ENCODE assay signal across 24 mouse cellular contexts in the genomic region with DNA sequence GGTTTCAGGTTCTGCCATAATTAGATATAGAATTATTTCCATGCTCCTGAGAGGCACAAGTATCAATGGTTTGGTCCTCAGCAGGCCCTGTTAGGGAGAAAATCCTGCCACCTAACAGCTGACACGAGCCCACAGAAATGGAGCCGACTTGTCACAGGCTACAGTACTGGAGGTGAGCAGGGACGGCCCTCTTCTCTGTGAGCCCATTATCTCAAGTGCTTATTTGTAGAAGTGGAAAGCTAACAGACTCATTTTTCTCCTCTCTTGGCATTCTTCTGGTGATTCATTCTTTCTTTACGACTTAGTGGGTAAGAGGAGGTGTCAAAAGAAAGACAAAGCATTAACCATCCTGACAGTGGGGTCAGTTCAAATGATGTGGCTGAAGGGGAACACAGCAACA.
"Had no signal": no experiment of that assay in that cellular context is flagged by ENCODE, and none has a peak within 500 bp of the region (broad histone marks: within the 10 kb centered on the region; RNA-seq: fewer than 3 reads in every experiment).

No protein-coding gene starts in this region.

- DNase-seq: forebrain, postnatal 0 days; gastrocnemius, postnatal 14 days; gastrocnemius, postnatal 36 days; heart, adult 11 months; heart, postnatal 10 days; heart, postnatal 36 days; kidney, adult 11 months; kidney, adult 2 months; kidney, adult 9 months; kidney, postnatal 14 days; kidney, postnatal 36 days; layer of hippocampus, adult 9-11 months; layer of hippocampus, postnatal 36 days; left cerebral cortex, postnatal 4 days had no signal

- H3K4me3 ChIP-seq: heart, embryonic 10.5 days; heart, embryonic 12.5 days; hindbrain, embryonic 13.5 days; hindbrain, embryonic 15.5 days; kidney, embryonic 15.5 days; limb, embryonic 13.5 days; limb, embryonic 15.5 days had no signal

- ATAC-seq: forebrain, postnatal 0 days; hindbrain, postnatal 0 days; intestine, embryonic 16.5 days had no signal

- H3K9ac ChIP-seq: forebrain, postnatal 0 days; heart, embryonic 12.5 days; hindbrain, embryonic 13.5 days; hindbrain, embryonic 15.5 days; kidney, embryonic 15.5 days; limb, embryonic 13.5 days; limb, embryonic 15.5 days had no signal

- H3K27me3 ChIP-seq: heart, embryonic 12.5 days; hindbrain, embryonic 13.5 days; hindbrain, embryonic 15.5 days; kidney, embryonic 15.5 days; limb, embryonic 13.5 days; limb, embryonic 15.5 days had no signal

- H3K4me1 ChIP-seq: hindbrain, embryonic 15.5 days; limb, embryonic 15.5 days had no signal

- H3K27ac ChIP-seq: heart, embryonic 10.5 days; hindbrain, embryonic 13.5 days; hindbrain, embryonic 15.5 days; hindbrain, postnatal 0 days; kidney, embryonic 15.5 days; kidney, postnatal 0 days; limb, embryonic 13.5 days; limb, embryonic 15.5 days had no signal

- H3K4me2 ChIP-seq: heart, embryonic 12.5 days; hindbrain, embryonic 13.5 days; hindbrain, embryonic 15.5 days; kidney, embryonic 15.5 days; limb, embryonic 13.5 days; limb, embryonic 15.5 days had no signal

- H3K9me3 ChIP-seq: heart, embryonic 10.5 days; heart, embryonic 12.5 days; hindbrain, embryonic 13.5 days; hindbrain, embryonic 15.5 days; kidney, embryonic 15.5 days; limb, embryonic 13.5 days; limb, embryonic 15.5 days had no signal
